Mouse (Mus musculus) forelimb bud, embryonic 11.5 days (tissue): ENCODE measurements around the gene Akt1s1.

ENCODE experiments used
- DNase-seq: peaks from one replicate; pipeline ENCODE4 v3.0.0-alpha.2; 2012; ENCODE audit warnings: low read depth, low spot score

The Akt1s1 gene

DNA sequence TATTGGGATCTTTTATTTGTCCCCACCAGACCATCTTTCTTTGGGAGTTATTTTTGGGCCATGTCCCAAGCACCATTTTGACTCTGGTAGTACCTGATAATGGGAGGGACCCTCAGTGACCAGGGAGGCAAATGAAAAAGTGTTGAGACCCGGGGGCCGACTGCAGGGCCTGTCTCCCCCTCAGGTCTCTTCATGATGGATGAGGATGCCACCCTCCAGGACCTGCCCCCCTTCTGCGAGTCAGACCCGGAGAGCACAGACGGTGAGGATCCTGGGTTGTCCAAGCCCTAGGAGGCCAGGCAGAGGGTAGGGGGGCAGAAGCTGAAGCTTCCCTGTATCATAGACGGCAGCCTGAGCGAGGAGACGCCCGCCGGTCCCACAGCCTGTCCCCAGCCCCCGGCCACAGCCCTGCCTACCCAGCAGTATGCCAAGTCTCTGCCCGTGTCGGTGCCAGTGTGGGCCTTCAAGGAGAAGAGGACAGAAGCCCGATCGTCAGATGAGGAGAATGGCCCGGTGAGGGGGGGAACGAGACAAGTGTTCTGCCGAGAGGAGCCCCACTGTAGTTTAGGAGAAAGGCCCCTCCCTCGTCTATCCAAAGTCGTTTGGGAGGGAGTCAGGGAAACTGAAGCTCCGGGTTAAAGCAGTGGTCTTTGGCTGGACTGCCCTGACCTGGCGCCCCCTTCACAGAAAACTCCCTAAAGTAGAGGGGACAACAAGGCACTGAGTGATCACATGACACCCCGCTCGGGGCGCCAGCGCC is 5.0 kb downstream of the Akt1s1 start:
- DNase-seq = no peak

DNA sequence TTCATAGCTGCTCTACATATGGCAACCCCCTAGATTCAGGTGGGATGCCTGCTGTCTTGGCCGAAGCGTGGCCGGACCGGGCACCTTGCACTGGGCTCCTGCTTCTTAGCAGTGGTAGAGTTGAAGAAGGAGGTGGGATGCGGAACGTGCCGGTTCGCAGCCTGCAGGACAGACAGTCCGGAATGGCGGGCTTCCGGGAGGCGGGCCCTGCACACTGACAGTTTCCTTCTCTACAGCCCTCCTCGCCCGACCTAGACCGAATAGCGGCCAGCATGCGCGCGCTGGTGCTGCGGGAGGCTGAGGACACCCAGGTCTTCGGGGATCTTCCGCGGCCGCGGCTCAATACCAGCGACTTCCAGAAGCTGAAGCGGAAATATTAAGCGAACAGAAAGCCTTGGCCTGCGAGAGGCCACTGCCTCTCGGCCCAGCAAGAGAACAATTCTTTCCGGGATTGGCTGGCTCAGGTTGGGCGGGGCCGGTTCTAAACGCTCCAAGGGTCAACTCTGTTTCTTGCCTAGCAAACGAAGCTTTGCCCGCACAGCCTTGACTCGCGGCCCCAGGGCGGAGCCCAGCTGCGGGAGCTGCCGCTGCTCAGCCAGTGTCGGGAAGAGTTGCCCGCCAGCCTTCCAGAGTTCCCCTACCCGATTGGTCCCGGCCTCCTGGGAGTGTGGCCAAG is 5.7 kb downstream of the Akt1s1 start:
- peak; percentile 70 for DNase-seq

DNA sequence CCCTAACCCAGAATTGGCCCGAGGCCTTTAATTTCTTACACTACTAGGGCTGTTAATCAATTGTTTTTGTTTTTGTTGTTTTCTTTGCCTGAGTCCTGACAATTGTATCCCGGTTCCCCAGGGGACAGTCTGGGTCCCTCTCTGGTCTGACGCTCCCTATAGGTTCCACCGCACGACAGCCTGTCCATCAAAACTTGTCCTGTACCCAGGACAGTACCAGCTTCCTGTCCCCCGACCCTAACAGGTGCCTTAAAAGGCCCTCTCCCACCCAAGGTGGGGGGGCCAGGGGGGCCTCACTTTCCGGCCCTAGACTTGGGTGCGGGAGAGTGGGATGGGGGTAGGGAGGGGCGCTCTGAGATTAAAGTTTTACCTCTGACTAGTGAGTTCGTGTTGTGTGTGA is 6.2 kb downstream of the Akt1s1 start:
- DNase-seq = no peak

DNA sequence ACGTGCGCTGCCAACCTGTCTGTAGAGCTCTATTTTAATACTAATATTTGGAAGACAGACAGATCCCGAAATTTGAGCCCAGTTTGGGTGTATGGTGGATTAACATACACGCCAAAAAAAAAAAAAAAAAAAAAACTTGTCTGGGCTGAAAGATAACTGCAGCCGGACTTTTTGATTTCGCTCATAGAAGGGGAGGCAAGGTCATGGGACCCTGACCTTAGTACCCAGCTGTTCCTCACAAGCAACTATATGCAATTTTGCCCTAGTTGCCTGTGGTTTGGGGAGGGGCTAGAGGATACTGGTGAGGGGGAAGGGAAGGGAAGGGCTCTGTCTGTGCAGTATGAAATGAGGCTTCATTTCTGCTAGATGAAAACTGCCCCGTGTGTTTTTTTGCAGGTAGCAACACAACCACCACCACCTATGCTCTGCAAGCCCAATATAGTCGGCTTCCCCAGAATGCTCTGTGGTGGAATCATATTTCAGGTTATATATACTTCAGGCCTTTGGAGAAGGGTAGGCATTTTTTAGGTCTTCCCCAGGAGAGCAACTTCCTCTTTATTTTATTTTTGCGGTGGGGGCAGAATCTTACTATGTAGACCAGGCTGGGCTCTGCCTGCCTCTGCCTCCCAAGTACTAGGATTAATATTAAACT is 7.6 kb downstream of the Akt1s1 start:
- no peak for DNase-seq

DNA sequence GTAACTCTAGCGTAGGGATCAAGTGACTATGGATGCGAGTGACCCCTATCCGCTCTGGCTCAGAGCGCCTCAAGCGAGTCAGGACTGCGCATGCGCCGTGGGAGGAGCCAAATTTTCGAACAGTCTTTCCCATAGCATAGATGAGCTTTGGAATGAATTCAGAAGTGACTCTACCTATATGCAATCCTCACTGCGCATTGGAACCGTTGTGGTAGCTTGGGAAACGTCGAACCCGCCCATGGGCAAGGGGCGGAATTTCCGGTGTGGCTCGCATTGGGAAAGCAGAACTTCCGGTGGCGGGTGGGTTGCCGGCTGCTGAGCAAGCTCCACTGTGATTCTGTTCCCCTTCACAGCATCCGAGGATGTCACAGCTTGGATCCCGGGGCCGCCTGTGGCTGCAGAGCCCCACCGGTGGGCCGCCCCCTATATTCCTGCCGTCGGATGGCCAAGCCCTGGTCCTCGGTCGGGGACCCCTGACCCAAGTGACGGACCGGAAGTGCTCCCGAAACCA is 8.3 kb downstream of the Akt1s1 start, which contains the start of gene Pnkp:
Gene Pnkp (plus strand): TSS at position 98 of the 511 bp plus-strand sequence.
- DNase-seq = peak; percentile 88

DNA sequence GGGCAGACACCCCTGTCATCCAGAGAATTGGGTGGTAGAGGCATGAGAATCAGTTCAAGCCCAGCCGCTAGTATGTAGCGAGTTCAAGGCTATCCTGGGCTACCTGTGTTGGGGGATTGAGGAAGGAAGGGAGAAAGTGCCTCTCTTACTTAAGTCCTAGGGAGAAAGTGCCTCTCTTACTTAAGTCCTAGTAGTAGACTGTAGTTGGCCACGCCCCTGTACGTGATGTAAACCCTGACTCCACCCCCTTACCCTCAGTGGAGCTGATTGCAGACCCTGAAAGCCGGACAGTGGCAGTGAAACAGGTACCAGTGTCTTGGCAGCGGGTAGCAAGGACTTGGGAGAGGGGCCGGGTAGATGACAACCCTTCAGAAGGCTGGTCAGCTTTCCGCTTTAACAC is 9.1 kb downstream of the Akt1s1 start:
- DNase-seq = no peak

DNA sequence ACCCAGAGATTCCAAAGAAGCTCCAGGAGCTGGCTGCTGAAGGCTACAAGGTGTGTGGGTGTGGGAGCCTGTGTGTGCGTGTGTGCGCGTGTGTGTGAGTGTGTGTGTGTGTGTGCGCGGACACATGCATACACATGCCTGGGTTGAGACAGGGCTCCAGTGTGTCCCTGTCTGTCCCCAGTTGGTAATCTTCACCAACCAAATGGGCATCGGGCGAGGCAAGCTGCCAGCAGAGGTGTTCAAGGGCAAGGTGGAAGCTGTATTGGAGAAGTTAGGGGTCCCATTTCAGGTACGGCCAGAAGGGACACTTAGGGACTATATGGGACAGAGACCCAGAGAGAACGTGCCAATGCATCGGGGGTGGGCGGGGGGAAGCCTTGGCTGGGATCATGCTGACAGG is 11.1 kb downstream of the Akt1s1 start:
- no peak for DNase-seq

DNA sequence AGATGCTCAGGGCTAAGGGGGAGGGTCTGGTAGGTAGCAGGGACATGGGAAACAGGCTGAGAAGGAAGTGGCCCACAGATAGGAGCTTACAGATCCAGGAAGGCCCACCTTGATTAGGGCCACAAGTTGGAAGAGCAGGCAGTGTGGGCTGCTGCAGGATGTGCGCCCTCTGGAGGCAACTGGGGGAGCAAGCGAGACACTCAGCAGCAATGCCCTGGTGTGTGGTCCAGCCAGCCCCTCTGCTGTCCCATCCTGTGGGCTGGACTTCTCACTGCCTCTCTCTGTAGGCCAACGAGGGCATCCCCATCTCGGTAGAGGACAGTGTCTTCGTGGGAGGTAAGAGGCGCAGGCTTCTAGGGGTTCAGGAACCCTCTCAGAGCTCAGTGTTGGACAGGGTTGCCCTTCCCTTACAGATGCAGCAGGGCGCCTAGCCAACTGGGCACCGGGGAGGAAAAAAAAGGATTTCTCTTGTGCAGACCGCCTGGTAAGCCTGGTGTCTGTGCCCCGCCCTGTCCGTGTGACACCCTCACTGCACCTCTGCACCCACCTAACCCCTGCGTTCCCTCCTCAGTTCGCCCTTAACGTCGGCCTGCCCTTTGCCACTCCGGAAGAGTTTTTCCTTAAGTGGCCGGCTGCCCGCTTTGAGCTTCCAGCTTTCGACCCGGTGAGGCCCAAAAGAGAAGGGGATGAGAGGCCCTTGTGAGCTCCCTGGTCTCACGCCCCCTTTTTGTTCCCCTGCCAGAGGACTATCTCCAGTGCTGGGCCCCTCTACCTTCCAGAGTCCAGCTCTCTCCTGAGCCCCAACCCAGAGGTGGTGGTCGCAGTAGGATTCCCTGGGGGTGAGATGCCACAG is 12.0 kb downstream of the Akt1s1 start:
- DNase-seq = peak; percentile 69

DNA sequence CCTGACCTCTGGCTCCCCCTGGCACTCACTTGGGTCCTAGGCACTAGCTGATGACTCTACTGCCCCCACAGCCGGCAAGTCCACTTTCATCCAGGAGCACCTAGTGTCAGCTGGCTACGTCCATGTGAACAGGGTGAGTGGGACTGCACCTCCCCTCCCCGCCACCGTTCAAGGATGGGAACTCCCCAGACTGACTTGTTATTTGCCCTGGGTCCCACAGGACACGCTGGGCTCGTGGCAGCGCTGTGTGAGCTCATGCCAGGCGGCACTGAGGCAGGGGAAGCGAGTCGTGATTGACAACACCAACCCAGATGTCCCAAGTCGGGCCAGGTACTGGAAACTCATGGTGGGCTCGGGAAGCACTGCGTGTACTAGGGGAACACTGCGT is 12.6 kb downstream of the Akt1s1 start:
- no peak for DNase-seq

DNA sequence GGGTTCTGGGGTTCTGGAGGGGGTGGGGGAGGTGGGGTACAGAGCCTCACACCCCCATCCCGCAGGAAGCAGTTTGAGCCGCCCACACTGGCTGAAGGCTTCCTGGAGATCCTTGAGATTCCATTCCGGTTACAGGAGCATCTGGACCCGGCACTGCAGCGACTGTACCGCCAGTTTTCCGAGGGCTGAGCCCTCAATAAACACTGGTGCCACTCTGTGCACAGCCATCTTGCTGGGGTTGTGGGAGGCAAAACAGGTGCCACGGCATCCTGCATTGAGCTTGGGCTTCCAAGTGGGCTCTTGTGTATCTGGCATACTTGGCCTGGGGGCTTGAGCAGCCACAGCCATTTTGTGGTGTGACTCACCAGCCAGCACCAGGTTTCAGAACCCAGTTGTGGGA is 13.6 kb downstream of the Akt1s1 start:
- no peak for DNase-seq

DNA sequence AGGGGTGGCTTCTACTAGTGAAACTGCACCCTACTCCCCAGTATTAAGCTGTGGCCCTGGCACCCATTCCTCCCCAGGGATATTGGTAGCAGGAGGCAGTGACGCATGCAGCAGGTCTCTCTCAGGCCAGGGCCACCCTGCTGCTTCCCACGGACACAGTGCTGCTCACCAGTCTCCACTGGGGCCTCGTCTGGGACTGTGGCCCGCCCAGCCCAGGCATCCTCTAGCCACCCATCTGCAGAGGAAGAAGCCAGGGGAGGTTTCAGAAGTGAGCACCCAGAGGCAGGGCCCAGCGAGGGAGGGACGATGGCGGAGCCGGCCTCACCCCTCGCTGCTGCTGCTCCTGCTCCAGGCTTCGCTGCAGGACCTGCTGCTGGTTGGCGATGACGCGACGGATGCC is 14.4 kb downstream of the Akt1s1 start:
- no peak for DNase-seq

DNA sequence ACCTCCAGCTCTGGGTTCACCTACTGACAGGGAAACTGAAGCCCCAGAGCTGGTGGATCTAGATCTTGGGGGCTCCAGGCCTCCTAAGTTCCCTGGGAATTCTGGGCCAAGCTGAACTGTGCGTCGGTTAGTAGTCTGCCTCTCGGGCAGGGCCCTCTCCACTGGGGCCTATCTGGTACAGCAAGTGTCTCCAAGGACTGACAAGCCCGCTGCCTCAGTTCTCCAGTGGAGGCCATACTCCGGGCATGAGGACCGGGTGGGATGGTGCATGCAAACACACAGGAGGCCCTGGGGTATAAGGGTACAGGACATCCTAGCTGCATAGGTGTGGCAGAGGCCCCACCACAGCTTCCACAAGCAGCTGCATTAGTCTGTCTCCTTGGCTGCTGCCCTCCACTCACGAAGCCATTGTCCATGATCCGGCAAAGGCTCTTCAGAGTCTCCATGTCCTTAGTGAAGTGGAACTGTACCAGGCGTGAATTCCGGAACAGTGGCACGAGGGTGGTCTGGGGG is 15.2 kb downstream of the Akt1s1 start:
- DNase-seq = no peak

DNA sequence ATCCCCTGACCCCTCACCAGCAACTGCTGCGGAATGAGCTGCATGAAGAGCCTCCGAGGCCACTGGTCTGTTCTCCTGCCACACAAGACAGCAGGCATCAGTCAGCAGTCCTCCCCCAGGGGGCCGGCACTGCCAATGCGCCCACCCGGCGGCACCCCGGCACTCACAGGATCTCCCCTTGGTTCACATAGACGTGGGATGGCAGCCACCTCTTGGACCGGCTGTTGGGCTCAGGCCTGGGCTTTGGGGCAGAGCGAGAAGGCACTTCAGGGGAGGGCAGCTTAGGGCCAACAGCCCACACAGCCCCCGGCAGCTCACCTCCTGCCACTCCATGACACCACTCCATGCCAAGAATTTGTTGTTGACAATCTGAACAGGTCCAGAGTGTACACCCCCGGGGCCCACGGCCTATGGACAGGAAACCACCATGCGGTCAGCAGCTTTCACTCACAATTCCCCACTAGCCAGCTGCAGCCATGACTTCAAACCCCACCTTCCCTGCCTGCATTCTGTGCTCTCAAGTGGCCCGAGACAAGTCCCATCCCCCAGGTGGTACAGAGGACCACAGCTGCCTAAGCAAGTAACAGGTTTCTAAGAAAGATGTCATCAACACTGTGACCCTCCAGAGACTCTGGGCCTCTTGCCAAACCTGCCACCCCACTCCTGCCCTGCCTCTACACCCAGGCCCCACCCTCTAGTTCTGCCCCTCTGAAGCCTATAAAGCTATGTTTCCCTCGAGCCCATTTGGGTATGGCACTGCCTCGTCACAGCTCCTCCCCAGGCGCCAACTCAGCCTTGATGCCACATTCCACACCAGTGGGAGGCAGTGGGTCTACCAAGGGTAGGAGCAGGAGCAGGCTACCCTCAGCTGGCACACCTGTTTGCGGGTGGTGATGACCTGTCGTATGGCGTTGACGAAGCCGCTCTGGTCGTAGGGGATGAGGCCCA is 16.1 kb downstream of the Akt1s1 start:
- no peak for DNase-seq

DNA sequence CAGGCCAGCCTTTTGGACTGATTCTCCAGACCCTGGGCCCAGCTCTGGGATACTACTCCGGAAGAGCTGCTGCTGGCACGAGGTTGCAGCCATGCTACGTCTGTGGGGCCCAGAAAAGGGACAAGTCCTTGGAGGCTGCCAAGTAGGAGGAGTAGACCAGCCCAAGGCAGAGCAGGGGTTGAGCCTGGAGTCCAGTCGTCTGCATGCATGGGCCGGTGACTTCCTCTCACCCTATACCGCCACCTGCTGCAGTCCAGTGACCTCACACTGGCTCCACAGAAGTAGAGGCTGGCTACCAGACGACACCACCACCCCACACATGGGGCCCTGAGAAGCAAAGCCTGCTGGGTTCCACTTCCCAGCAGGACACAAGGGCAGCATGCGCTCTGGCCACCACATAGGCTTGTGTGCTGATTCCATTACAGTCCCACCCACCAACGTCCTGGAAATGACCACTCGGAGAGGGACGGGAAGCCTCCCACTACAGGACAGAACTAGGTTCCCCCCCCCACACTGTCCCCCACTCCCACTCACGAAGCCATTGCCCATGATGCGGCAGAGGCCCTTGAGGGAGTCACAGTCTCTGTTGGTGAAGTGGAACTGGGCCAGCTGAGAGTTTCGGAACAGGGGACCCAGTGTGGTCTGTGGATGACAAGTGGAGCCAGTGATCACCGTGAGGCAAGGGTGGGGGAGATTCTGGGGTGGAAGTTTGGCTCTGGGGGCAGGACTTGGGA is 17.7 kb downstream of the Akt1s1 start:
- no peak for DNase-seq

DNA sequence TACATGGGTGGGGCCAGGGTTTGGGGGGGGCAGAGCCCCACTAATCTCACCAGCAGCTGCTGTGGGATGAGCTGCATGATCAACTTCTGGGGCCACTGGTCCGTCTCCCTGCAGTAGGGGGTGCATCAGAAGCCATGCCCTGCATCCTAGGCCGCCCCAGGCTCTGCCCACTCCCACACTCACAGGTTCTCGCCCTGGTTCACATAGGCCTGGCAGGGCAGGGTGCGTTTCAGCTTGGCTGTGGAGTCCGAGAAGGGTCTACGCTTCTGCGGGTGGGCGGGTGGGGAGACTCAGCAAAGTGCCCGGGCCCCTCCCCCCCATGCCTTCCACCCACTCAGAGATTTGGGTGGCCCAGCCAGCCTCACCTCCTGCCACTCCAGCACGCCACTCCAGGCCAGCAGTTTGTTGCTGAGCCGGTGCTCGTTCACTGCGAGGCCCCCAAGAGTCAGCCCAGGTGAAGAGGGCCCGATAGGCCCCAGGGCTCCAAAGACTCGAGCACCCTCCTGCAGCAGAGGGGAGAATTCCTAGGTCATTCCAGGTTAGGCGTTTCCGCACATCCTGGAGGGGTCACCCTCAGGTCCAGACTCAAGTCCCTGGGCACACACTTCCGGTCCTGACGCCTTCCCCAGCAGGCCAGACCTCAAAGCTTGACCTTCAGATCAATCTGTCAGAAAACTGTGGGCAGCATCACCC is 18.4 kb downstream of the Akt1s1 start:
- no peak for DNase-seq

DNA sequence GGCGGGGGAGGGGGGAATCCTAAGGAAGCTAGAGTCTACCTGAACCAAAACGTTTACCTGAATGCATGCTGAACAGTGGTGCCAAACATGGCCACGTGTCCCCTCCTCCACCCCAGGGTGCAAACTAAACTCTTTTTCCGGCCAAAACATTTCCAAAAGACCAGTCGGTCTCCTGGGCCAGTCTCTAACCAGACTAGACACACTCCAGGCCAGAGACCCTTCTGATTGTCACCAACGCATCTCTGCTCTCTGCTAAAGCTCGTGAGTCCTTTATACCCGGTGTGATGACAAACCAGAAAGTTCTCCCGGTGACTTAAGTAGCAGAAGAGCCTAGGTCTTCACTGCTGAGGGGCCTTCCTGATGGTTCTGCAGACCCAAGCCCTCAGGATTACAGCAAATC is 19.0 kb downstream of the Akt1s1 start:
- no peak for DNase-seq

DNA sequence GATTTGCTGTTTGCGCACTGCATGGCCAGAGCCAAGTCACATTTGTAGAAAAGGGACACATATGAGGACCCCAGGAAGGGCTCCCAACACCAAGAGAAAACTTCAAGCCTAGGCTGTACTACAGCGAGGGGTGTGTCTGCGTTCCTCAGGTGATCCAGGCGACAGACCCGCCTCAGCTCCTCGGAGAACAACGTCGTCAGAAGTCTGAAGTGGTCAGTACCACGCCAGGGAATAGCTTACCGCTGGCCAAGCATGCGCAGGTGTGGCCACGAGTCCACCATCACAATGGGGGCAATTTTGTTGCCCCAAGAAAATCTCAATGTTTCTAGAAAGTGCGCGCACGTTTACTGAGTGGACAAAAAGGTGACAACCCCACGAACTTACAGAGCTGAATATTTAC is 19.7 kb downstream of the Akt1s1 start:
- DNase-seq = no peak

DNA sequence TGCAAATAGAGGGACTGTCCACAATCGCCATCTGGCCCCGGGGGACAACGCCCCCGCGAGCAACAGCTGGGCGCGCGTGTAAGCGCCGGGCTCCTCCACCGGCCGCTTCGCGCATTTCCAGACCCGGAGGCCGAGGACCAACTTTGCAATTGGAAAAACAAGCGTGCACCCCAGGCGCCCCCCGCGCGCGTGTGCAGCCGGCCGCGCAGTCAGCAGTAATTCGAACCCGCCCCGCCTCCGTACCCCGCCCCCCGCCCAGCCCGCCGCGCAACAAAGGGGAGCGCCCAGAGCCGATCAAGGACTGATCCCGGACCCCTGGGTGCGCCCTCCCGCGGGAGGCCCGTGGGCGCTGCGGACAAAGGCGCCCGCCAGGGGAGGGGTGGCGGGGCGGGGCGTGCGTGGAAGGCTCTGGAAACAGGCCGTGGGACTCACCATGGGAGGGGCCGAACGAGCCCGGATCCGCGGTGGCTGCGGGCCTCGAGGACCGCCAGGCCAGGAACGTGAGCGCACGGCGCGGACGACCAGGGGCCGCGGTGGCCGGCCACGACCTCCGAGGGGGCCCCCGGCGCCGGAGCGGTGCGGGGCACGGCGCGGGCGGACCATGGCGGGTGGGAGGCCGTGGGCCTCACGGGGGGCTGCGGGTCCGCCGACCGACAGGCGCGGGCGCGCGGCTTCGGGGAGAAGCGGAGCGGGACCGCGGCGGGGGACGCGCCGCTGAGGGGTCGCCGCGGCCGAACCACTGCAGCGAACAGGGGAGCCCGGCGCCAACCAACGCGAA is 20.3 kb downstream of the Akt1s1 start:
- DNase-seq = peak; percentile 53
